Mouse (Mus musculus) heart, postnatal 4 days (tissue): ENCODE measurements at regions not wholly inside any gene's neighbourhood (a gene's known extent, or its start where the extent isn't known, plus 50 kb on each side); places are given as distances from the start of the nearest gene placed in this dataset.
A peak's percentile ranks its signal among the peaks of the same experiment; 100 is the strongest.

Experiments used
- DNase-seq: peaks from one replicate; pipeline ENCODE4 v3.0.0; 2021

GRCm38 (mm10) chr17:7625746-7626145 lies 201.4 kb downstream of the Fndc1 start:
- no peak for DNase-seq

GRCm38 (mm10) chr17:7623392-7623791 lies 203.7 kb downstream of the Fndc1 start:
- no peak for DNase-seq

GRCm38 (mm10) chr17:7621262-7621661 lies 205.8 kb downstream of the Fndc1 start:
- DNase-seq = peak; percentile 26

- no peak for DNase-seq
Observed at GRCm38 (mm10) chr17:7620166-7620565, 206.9 kb downstream of the Fndc1 start.

- DNase-seq = no peak
Observed at GRCm38 (mm10) chr17:7619641-7620040, 207.5 kb downstream of the Fndc1 start.

GRCm38 (mm10) chr17:7608046-7608445 lies 219.1 kb downstream of the Fndc1 start:
- DNase-seq = peak; percentile 46

GRCm38 (mm10) chr17:7607431-7607830 lies 219.7 kb downstream of the Fndc1 start:
- no peak for DNase-seq

GRCm38 (mm10) chr17:7604813-7605504 lies 219.7 kb upstream of the Unc93a2 start:
- no peak for DNase-seq

- DNase-seq = no peak
Observed at GRCm38 (mm10) chr17:7604096-7604495, 218.8 kb upstream of the Unc93a2 start.

GRCm38 (mm10) chr17:7600555-7600954 lies 215.3 kb upstream of the Unc93a2 start:
- peak; percentile 83 for DNase-seq

GRCm38 (mm10) chr17:7597481-7597880 lies 212.2 kb upstream of the Unc93a2 start:
- no peak for DNase-seq

- no peak for DNase-seq
Observed at GRCm38 (mm10) chr17:7594801-7595200, 209.5 kb upstream of the Unc93a2 start.

GRCm38 (mm10) chr17:7592491-7592890 lies 207.2 kb upstream of the Unc93a2 start:
- DNase-seq = no peak

GRCm38 (mm10) chr17:7582866-7583398 lies 197.7 kb upstream of the Unc93a2 start:
- no peak for DNase-seq

- no peak for DNase-seq
Observed at GRCm38 (mm10) chr17:7579031-7579430, 193.8 kb upstream of the Unc93a2 start.

- no peak for DNase-seq
Observed at GRCm38 (mm10) chr17:7578003-7578402, 192.7 kb upstream of the Unc93a2 start.

GRCm38 (mm10) chr17:7577227-7577626 lies 192.0 kb upstream of the Unc93a2 start:
- peak; percentile 87 for DNase-seq

GRCm38 (mm10) chr17:7571481-7571880 lies 186.2 kb upstream of the Unc93a2 start:
- DNase-seq = no peak

GRCm38 (mm10) chr17:7568482-7568881 lies 183.2 kb upstream of the Unc93a2 start:
- no peak for DNase-seq

GRCm38 (mm10) chr17:7565771-7566170 lies 180.5 kb upstream of the Unc93a2 start:
- no peak for DNase-seq

- no peak for DNase-seq
Observed at GRCm38 (mm10) chr17:7562940-7563339, 177.7 kb upstream of the Unc93a2 start.

GRCm38 (mm10) chr17:7548456-7548855 lies 163.2 kb upstream of the Unc93a2 start:
- no peak for DNase-seq

GRCm38 (mm10) chr17:7538402-7539087 lies 153.3 kb upstream of the Unc93a2 start:
- peak; percentile 54 for DNase-seq
